Mouse (Mus musculus) testis, adult 2 months (tissue): ENCODE results near the gene Hist1h4f.
"Not testable (repeated sequence)": the region's sequence is repeated elsewhere in the genome, so short reads cannot be mapped to it uniquely, and the experiment has no call there.

ENCODE experiments used
- CTCF ChIP-seq: fragments of 200-500 bp; IDR thresholded peaks from 2 replicates; pipeline ENCODE4 v1.5.1; 2012; ENCODE audit warnings: low read depth, mild to moderate bottlenecking, inconsistent platforms, low read length, moderate library complexity; ENCODE audit not compliant: control insufficient read depth, insufficient read depth, insufficient replicate concordance
- POLR2A ChIP-seq: fragments of 200-500 bp; IDR thresholded peaks from 2 replicates; pipeline ENCODE4 v1.6.1; 2012; ENCODE audit warnings: low read depth, mild to moderate bottlenecking, inconsistent platforms, low read length, moderate library complexity; ENCODE audit not compliant: control insufficient read depth

GRCm38 (mm10) chr13:23571504-23572217, 20.2 kb upstream of the Hist1h4f start:
- not testable (repeated sequence) for TF ChIP-seq CTCF, POLR2A
